ENCODE assay signal across 9 mouse cellular contexts in genomic region chr1:138499461-138499860, GRCm38 (mm10).
DNase-seq lines count a peak whose midpoint lies in the region; ATAC-seq lines count a peak whose summit lies in the region.
"Had no signal": no experiment of that assay in that cellular context is flagged by ENCODE, and none has a peak within 500 bp of the region (broad histone marks: within the 10 kb centered on the region; RNA-seq: fewer than 3 reads in every experiment).

No protein-coding gene starts in this region.

- peaks cover 62% of the 10 kb centered on the region for H3K4me1 ChIP-seq in forebrain, embryonic 13.5 days

- H3K4me3 ChIP-seq in forebrain, embryonic 13.5 days = peak overlapping the region; percentile 18; the same call in 1 of the 2 replicates

- WGBS in forebrain, embryonic 13.5 days = 13% methylated on average over 9 of the region's 9 CpGs

- ATAC-seq in forebrain, embryonic 13.5 days = peak; percentile 70

- peak; percentile 21 for DNase-seq in right cerebral cortex, postnatal 4 days
- DNase-seq in right cerebral cortex, adult 18-20 months = no peak
- DNase-seq in mesoderm, embryonic 11.5 days (ENCODE audit: low read depth, low spot score) = peak; percentile 54
- DNase-seq in retina, postnatal 1 day = peak; percentile 61
- DNase-seq in adrenal gland, postnatal 36 days = no peak
- no peak for DNase-seq in cerebellum, adult 11 months
- DNase-seq in kidney, postnatal 36 days = no peak
- DNase-seq: cerebellum, adult 9-10 months had no signal

- no peaks in the 10 kb centered on the region for H3K27me3 ChIP-seq in forebrain, embryonic 13.5 days

- H3K9ac ChIP-seq in forebrain, embryonic 13.5 days = no peak overlapping the region

- H3K27ac ChIP-seq in forebrain, embryonic 13.5 days = peak overlapping the region; percentile 94

- no peaks in the 10 kb centered on the region for H3K36me3 ChIP-seq in forebrain, embryonic 13.5 days (ENCODE audit: poor library complexity, severe bottlenecking)

- H3K4me2 ChIP-seq in forebrain, embryonic 13.5 days = peak overlapping the region; percentile 51

- H3K9me3 ChIP-seq in forebrain, embryonic 13.5 days (replicated peaks) = no peaks in the 10 kb centered on the region

Comparison
In these comparisons a context has a peak if more than half of its experiments do, and no peak if none do; other contexts are left out.
1. DNase-seq: peak in right cerebral cortex, postnatal 4 days (single experiment), mesoderm, embryonic 11.5 days (single experiment) and retina, postnatal 1 day (single experiment); none in right cerebral cortex, adult 18-20 months (single experiment), adrenal gland, postnatal 36 days (0 of 2), cerebellum, adult 11 months (single experiment) and kidney, postnatal 36 days (0 of 2).